Mouse (Mus musculus) MEL (cell line): Measurements from ENCODE around the gene Atg7. TPM values are rescaled to one million over a fixed set of nuclear protein-coding genes. Genes with fewer than 3 reads are reported as not detected.

Experiments used
- DNase-seq: peaks from one replicate; pipeline ENCODE4 v3.0.0; 2011; ENCODE audit warnings: low read depth, low spot score
- H3K27ac ChIP-seq: 2 replicates; pipeline ENCODE4 v1.5.1; 2012; ENCODE audit warnings: low read depth, mild to moderate bottlenecking, control low read depth, low read length, moderate library complexity; ENCODE audit not compliant: control insufficient read depth
- H3K27me3 ChIP-seq, 2 experiments: fragments of 150-350 bp in 1 of 2; sonication (generic) in 1 of 2; 2 replicates each; pipeline ENCODE4 v1.6.1; 2012; ENCODE audit warnings: low read length in 2 of 2, mild to moderate bottlenecking in 2 of 2, improper control_type of control experiment in 1 of 2, moderate library complexity in 1 of 2; ENCODE audit not compliant: insufficient read depth in 2 of 2, control insufficient read depth in 1 of 2
- H3K36me3 ChIP-seq, 2 experiments: 2 replicates each; pipeline ENCODE4 v1.6.1; 2012 to 2014; ENCODE audit warnings: low read length in 2 of 2, improper control_type of control experiment in 1 of 2, inconsistent platforms in 1 of 2, mild to moderate bottlenecking in 1 of 2; ENCODE audit not compliant: insufficient read depth in 2 of 2, control insufficient read depth in 1 of 2
- H3K4me1 ChIP-seq, 2 experiments: fragments of 150-350 bp in 1 of 2; sonication (generic) in 1 of 2; 2 replicates each; pipeline ENCODE4 v1.6.1; 2012; ENCODE audit warnings: low read length in 2 of 2, improper control_type of control experiment in 1 of 2, mild to moderate bottlenecking in 1 of 2; ENCODE audit not compliant: insufficient read depth in 2 of 2, control insufficient read depth in 1 of 2
- H3K4me3 ChIP-seq, 2 experiments: fragments of 150-350 bp in 1 of 2; sonication (generic) in 1 of 2; 2 replicates each; pipeline ENCODE4 v1.5.1; 2012; ENCODE audit warnings: low read depth in 2 of 2, low read length in 2 of 2, mild to moderate bottlenecking in 2 of 2, moderate library complexity in 2 of 2, control low read depth in 1 of 2, improper control_type of control experiment in 1 of 2; ENCODE audit not compliant: control insufficient read depth in 1 of 2, insufficient read depth in 1 of 2
- H3K79me2 ChIP-seq: 2 replicates; pipeline ENCODE4 v1.6.1; 2012; ENCODE audit warnings: mild to moderate bottlenecking, low read length, moderate library complexity; ENCODE audit not compliant: control insufficient read depth, poor library complexity, insufficient read depth
- H3K9ac ChIP-seq: 2 replicates; pipeline ENCODE4 v1.6.1; 2012; ENCODE audit warnings: low read depth, mild to moderate bottlenecking, control low read depth, low read length, moderate library complexity; ENCODE audit not compliant: control insufficient read depth, poor library complexity, severe bottlenecking
- H3K9me3 ChIP-seq: fragments of 150-350 bp; sonication (generic); replicated peaks from 2 replicates; pipeline ENCODE4 v1.6.1; 2012; ENCODE audit warnings: mild to moderate bottlenecking, low read length, improper control_type of control experiment, moderate library complexity; ENCODE audit not compliant: insufficient read depth
- BHLHE40 ChIP-seq: IDR thresholded peaks from 2 replicates; pipeline ENCODE4 v1.6.1; 2012; ENCODE audit warnings: low read depth, mild to moderate bottlenecking, inconsistent platforms, low read length, improper control_type of control experiment, borderline replicate concordance
- CHD2 ChIP-seq: IDR thresholded peaks from 2 replicates; pipeline ENCODE4 v1.6.1; 2011; ENCODE audit warnings: low read length, improper control_type of control experiment
- CTCF ChIP-seq, 3 experiments: IDR thresholded peaks in 2 of 3; conservative IDR thresholded peaks in 1 of 3; 2 replicates each; pipeline ENCODE4 v1.5.1; 2011 to 2012; ENCODE audit warnings: low read length in 3 of 3, low read depth in 2 of 3, mild to moderate bottlenecking in 2 of 3, improper control_type of control experiment in 1 of 3, inconsistent platforms in 1 of 3, mixed read lengths in 1 of 3, moderate library complexity in 1 of 3; ENCODE audit not compliant: control insufficient read depth in 1 of 3, insufficient read depth in 1 of 3, poor library complexity in 1 of 3, severe bottlenecking in 1 of 3
- GATA1 ChIP-seq: IDR thresholded peaks from 2 replicates; pipeline ENCODE4 v1.6.1; 2011; ENCODE audit warnings: low read depth, low read length, improper control_type of control experiment
- HCFC1 ChIP-seq: IDR thresholded peaks from 2 replicates; pipeline ENCODE4 v1.6.1; 2012; ENCODE audit warnings: low read depth, mild to moderate bottlenecking, inconsistent platforms, low read length, improper control_type of control experiment, moderate library complexity
- JUND ChIP-seq: IDR thresholded peaks from 2 replicates; pipeline ENCODE4 v1.6.1; 2011; ENCODE audit warnings: low read depth, mild to moderate bottlenecking, improper control_type of control experiment, low read length
- KAT2A ChIP-seq: conservative IDR thresholded peaks from 2 replicates; pipeline ENCODE4 v1.6.1; 2012; ENCODE audit warnings: low read depth, low read length, improper control_type of control experiment, inconsistent platforms
- MAFK ChIP-seq: IDR thresholded peaks from 2 replicates; pipeline ENCODE4 v1.6.1; 2011; ENCODE audit warnings: low read depth, mild to moderate bottlenecking, low read length, improper control_type of control experiment, borderline replicate concordance
- MAX ChIP-seq: IDR thresholded peaks from 2 replicates; pipeline ENCODE4 v1.6.1; 2011; ENCODE audit warnings: low read length, improper control_type of control experiment
- MEF2A ChIP-seq: IDR thresholded peaks from 2 replicates; pipeline ENCODE4 v1.6.1; 2014; ENCODE audit warnings: low read depth, mild to moderate bottlenecking, inconsistent platforms, low read length, improper control_type of control experiment; ENCODE audit not compliant: poor library complexity, insufficient replicate concordance, severe bottlenecking; ENCODE audit errors: extremely low read depth
- MXI1 ChIP-seq: IDR thresholded peaks from 2 replicates; pipeline ENCODE4 v1.6.1; 2011; ENCODE audit warnings: mild to moderate bottlenecking, low read depth, low read length, improper control_type of control experiment
- MYC ChIP-seq: IDR thresholded peaks from 2 replicates; pipeline ENCODE4 v1.6.1; 2011; ENCODE audit warnings: low read depth, mild to moderate bottlenecking, low read length, improper control_type of control experiment, moderate library complexity
- POLR2A ChIP-seq, 2 experiments: IDR thresholded peaks; 2 replicates each; pipeline ENCODE4 v1.6.1; 2011 to 2012; ENCODE audit warnings: low read length in 2 of 2, mild to moderate bottlenecking in 2 of 2, control low read depth in 1 of 2, improper control_type of control experiment in 1 of 2, low read depth in 1 of 2, moderate library complexity in 1 of 2; ENCODE audit not compliant: control insufficient read depth in 1 of 2, insufficient read depth in 1 of 2, poor library complexity in 1 of 2
- RAD21 ChIP-seq: IDR thresholded peaks from 2 replicates; pipeline ENCODE4 v1.6.1; 2011; ENCODE audit warnings: mild to moderate bottlenecking, low read depth, low read length, improper control_type of control experiment
- RCOR1 ChIP-seq: IDR thresholded peaks from 2 replicates; pipeline ENCODE4 v1.6.1; 2012; ENCODE audit warnings: low read depth, mild to moderate bottlenecking, inconsistent platforms, low read length, improper control_type of control experiment
- SIN3A ChIP-seq: IDR thresholded peaks from 2 replicates; pipeline ENCODE4 v1.6.1; 2012; ENCODE audit warnings: low read length, improper control_type of control experiment, inconsistent platforms
- SMC3 ChIP-seq: IDR thresholded peaks from 2 replicates; pipeline ENCODE4 v1.6.1; 2011; ENCODE audit warnings: low read depth, low read length, improper control_type of control experiment
- TAL1 ChIP-seq: IDR thresholded peaks from 2 replicates; pipeline ENCODE4 v1.6.1; 2012; ENCODE audit warnings: mild to moderate bottlenecking, inconsistent platforms, low read length, moderate library complexity, mixed read lengths
- TBP ChIP-seq: IDR thresholded peaks from 2 replicates; pipeline ENCODE4 v1.8.0; 2011; ENCODE audit warnings: low read depth, low read length, improper control_type of control experiment
- TCF12 ChIP-seq: IDR thresholded peaks from 2 replicates; pipeline ENCODE4 v1.6.1; 2014; ENCODE audit warnings: low read depth, mild to moderate bottlenecking, inconsistent platforms, low read length, improper control_type of control experiment, moderate library complexity
- UBTF ChIP-seq: IDR thresholded peaks from 2 replicates; pipeline ENCODE4 v1.6.1; 2012; ENCODE audit warnings: low read depth, mild to moderate bottlenecking, inconsistent platforms, low read length, improper control_type of control experiment, moderate library complexity, borderline replicate concordance; ENCODE audit not compliant: insufficient read depth
- USF1 ChIP-seq: IDR thresholded peaks from 2 replicates; pipeline ENCODE4 v1.6.1; 2014; ENCODE audit warnings: low read depth, mild to moderate bottlenecking, inconsistent platforms, low read length, improper control_type of control experiment, moderate library complexity
- ZC3H11A ChIP-seq: IDR thresholded peaks from 2 replicates; pipeline ENCODE4 v1.6.1; 2012; ENCODE audit warnings: low read depth, mild to moderate bottlenecking, inconsistent platforms, low read length, improper control_type of control experiment
- ZKSCAN1 ChIP-seq: IDR thresholded peaks from 2 replicates; pipeline ENCODE4 v1.6.1; 2012; ENCODE audit warnings: low read depth, mild to moderate bottlenecking, inconsistent platforms, low read length, improper control_type of control experiment, moderate library complexity
- ZMIZ1 ChIP-seq: IDR thresholded peaks from 2 replicates; pipeline ENCODE4 v1.6.1; 2012; ENCODE audit warnings: low read depth, mild to moderate bottlenecking, inconsistent platforms, low read length, improper control_type of control experiment, moderate library complexity
- polyA plus RNA-seq, 2 experiments: library from polyadenylated mRNA; stranded (reverse) in 1 of 2; unstranded in 1 of 2; fragments of >175 nt in 1 of 2; fragments of >200 nt in 1 of 2; gene quantifications; 2 replicates each; pipeline versions ENCODE4 v1.2.1 to v1.2.4; 2012; ENCODE audit warnings: low replicate concordance in 2 of 2, low read depth in 1 of 2; ENCODE audit not compliant: insufficient read length in 2 of 2, insufficient read depth in 1 of 2, missing spikeins in 1 of 2
- total RNA-seq: library from RNA; depleted of rRNA; stranded (reverse); fragments of 300-350 nt; gene quantifications from 2 replicates; pipeline ENCODE4 v1.2.3, GENCODE M21; 2012

Gene Atg7
- total and polyA plus RNA-seq, 3 experiments, result 14.6 TPM; not detected in 1

- no peaks in the 10 kb centered on the region for H3K36me3 ChIP-seq
- TF ChIP-seq TAL1 (no peak), TBP (no peak), POLR2A (IDR thresholded peaks at IDR 0.05; ENCODE audit: control insufficient read depth in 1 of 2, insufficient read depth in 1 of 2, low read depth in 1 of 2, low read length in 2 of 2, poor library complexity in 1 of 2) (no peak), MXI1 (no peak), MAX (no peak), RCOR1 (no peak), TCF12 (no peak), CHD2 (no peak), MYC (no peak), ZKSCAN1 (no peak), HCFC1 (no peak), KAT2A (no peak), CTCF (IDR thresholded peaks at IDR 0.05 in 2 of 3, conservative IDR thresholded peaks at IDR 0.05 in 1 of 3; ENCODE audit: control insufficient read depth in 1 of 3, insufficient read depth in 1 of 3, low read depth in 2 of 3, low read length in 3 of 3, poor library complexity in 1 of 3, severe bottlenecking in 1 of 3) (no peak), ZMIZ1 (no peak), GATA1 (no peak)
- H3K9ac ChIP-seq, result no peak overlapping the region
These were observed 90.3 kb downstream of the Atg7 start for GRCm38 (mm10) chr6:114733156-114733555.

GRCm38 (mm10) chr6:114733681-114734080 lies 90.8 kb downstream of the Atg7 start:
- no peaks in the 10 kb centered on the region for H3K79me2 ChIP-seq
- H3K4me1 ChIP-seq, result no peaks in the 10 kb centered on the region
- H3K36me3 ChIP-seq, result no peaks in the 10 kb centered on the region
- no peak overlapping the region for H3K27ac ChIP-seq
- H3K9ac ChIP-seq, result no peak overlapping the region
- no peak overlapping the region for H3K4me3 ChIP-seq
- no peaks in the 10 kb centered on the region for H3K9me3 ChIP-seq
- no peak for TF ChIP-seq BHLHE40
- no peak for TF ChIP-seq SIN3A
- TF ChIP-seq JUND, result no peak
- TF ChIP-seq HCFC1, result no peak
- TF ChIP-seq MAFK, result no peak
- no peak for TF ChIP-seq CTCF (IDR thresholded peaks at IDR 0.05 in 2 of 3, conservative IDR thresholded peaks at IDR 0.05 in 1 of 3; ENCODE audit: control insufficient read depth in 1 of 3, insufficient read depth in 1 of 3, low read depth in 2 of 3, low read length in 3 of 3, poor library complexity in 1 of 3, severe bottlenecking in 1 of 3)
- TF ChIP-seq UBTF, result no peak
- no peak for TF ChIP-seq USF1
- TF ChIP-seq ZC3H11A, result no peak
- no peak for TF ChIP-seq RAD21
- TF ChIP-seq MEF2A, result no peak
- no peak for TF ChIP-seq KAT2A
- TF ChIP-seq SMC3, result no peak
- no peak for TF ChIP-seq MYC
- no peak for DNase-seq
- no peaks in the 10 kb centered on the region for H3K27me3 ChIP-seq

More at GRCm38 (mm10) chr6:114733156-114733555, 90.3 kb downstream of the Atg7 start:
- Histone ChIP-seq H3K4me3 (no peak overlapping the region), H3K27ac (no peak overlapping the region), H3K79me2 (no peaks in the 10 kb centered on the region), H3K9me3 (no peaks in the 10 kb centered on the region), H3K27me3 (no peaks in the 10 kb centered on the region), H3K4me1 (no peaks in the 10 kb centered on the region)
- DNase-seq, result no peak
